Mouse (Mus musculus) kidney, embryonic 14.5 days (tissue): ENCODE results near the gene Scgb3a1. TPM values are rescaled to one million over a fixed set of nuclear protein-coding genes. Genes with fewer than 3 reads are reported as not detected.

Experiments used
- ATAC-seq: fragments of 200-750 bp; cut with Nextera tagmentation; 2 replicates; pipeline ENCODE4 v1.8.0; 2017; ENCODE audit warnings: moderate number of reproducible peaks, mild to moderate bottlenecking, moderate TSS enrichment, moderate library complexity; ENCODE audit not compliant: low FRiP score, low TSS enrichment
- H3K27ac ChIP-seq: fragments of 300-500 bp; sonication (generic); 2 replicates; pipeline ENCODE4 v1.5.1; 2014; ENCODE audit warnings: low read depth, mild to moderate bottlenecking, low read length, moderate library complexity, mixed read lengths
- H3K27me3 ChIP-seq: fragments of 300-500 bp; sonication (generic); 2 replicates; pipeline ENCODE4 v1.6.1; 2014; ENCODE audit warnings: mild to moderate bottlenecking, low read length; ENCODE audit not compliant: control insufficient read depth, insufficient read depth
- H3K36me3 ChIP-seq: fragments of 300-500 bp; sonication (generic); 2 replicates; pipeline ENCODE4 v1.6.1; 2014; ENCODE audit warnings: low read length, mixed read lengths; ENCODE audit not compliant: control insufficient read depth, insufficient read depth
- H3K4me1 ChIP-seq: fragments of 300-500 bp; sonication (generic); 2 replicates; pipeline ENCODE4 v1.6.1; 2014; ENCODE audit warnings: low read length, mixed read lengths; ENCODE audit not compliant: control insufficient read depth, insufficient read depth
- H3K4me2 ChIP-seq: fragments of 300-500 bp; sonication (generic); replicated peaks from 2 replicates; pipeline ENCODE4 v1.6.1; 2014; ENCODE audit warnings: low read depth, mild to moderate bottlenecking, low read length
- H3K4me3 ChIP-seq: fragments of 300-500 bp; sonication (generic); 2 replicates; pipeline ENCODE4 v1.5.1; 2014; ENCODE audit warnings: mild to moderate bottlenecking, low read length
- H3K9ac ChIP-seq: fragments of 300-500 bp; sonication (generic); 2 replicates; pipeline ENCODE4 v1.6.1; 2014; ENCODE audit warnings: low read depth, mild to moderate bottlenecking, low read length, moderate library complexity
- H3K9me3 ChIP-seq: fragments of 300-500 bp; sonication (generic); 2 replicates; pipeline ENCODE4 v1.6.1; 2016; ENCODE audit warnings: low read length; ENCODE audit not compliant: control insufficient read depth
- WGBS: fragments of 180-500 bp; shearing (Covaris S2); extraction: QIAGEN DNeasy Blood & Tissue Kit; methylation state at CpG from one replicate; pipeline ENCODE4 v1.1.7; 2014; 5-methylcytosine and 5-hydroxymethylcytosine counted together
- polyA plus RNA-seq: library from polyadenylated mRNA; unstranded; fragments of >200 nt; fragmentation: Nextera tagmentation; extraction: Ambion mirVana; gene quantifications from 2 replicates; pipeline ENCODE4 v1.2.1, GENCODE M21; 2014

Scgb3a1 gene
- polyA plus RNA-seq: not detected in 2 replicates

- Histone ChIP-seq H3K36me3 (0 out of 2 replicates have a peak, but pooled peaks cover under 1% of the 10 kb centered on the region), H3K9ac (no peak within 1 kb of the TSS), H3K4me3 (no peak within 1 kb of the TSS), H3K4me2 (no peak within 1 kb of the TSS), H3K27me3 (no peaks in the 10 kb centered on the region), H3K4me1 (peaks cover 6% of the 10 kb centered on the region; the same call in 1 of the 2 replicates), H3K27ac (no peak within 1 kb of the TSS), H3K9me3 (no peaks in the 10 kb centered on the region)
- WGBS: 84% methylated on average over 5 of the region's 5 CpGs
- ATAC-seq: no peak
Observed at GRCm38 (mm10) chr11:49663310-49663709, at the start of gene Scgb3a1. Scgb3a1 (plus strand) TSS chr11:49663610.

- Histone ChIP-seq H3K9me3 (no peaks in the 10 kb centered on the region), H3K4me1 (no peaks in the 10 kb centered on the region)
- 86% methylated on average over 10 of the region's 10 CpGs for WGBS
Observed at GRCm38 (mm10) chr11:49615856-49616725, 47.3 kb upstream of the Scgb3a1 start.

DNA sequence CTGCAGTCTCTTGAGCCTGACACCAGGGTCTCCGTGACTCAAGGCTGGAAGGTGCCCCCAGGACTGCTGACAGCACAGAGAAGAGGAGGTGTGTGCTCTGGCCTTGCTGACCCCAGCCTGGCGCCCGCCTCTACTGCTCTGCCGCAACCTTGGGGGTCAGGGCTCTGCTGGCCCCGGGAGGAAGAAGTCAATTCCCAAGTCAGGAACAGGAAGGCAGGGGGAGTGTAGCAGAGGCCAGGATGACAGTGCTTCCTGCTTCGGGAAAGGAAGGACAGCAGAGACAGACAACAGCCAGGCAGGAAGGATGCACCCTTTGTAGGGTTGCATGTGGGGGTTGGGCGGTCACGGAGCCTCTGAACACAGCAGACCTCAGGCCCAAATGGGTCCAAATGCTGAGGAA, 44.9 kb upstream of the Scgb3a1 start:
- Histone ChIP-seq H3K4me3 (no peak overlapping the region), H3K9me3 (no peaks in the 10 kb centered on the region), H3K27ac (no peak overlapping the region), H3K36me3 (no peaks in the 10 kb centered on the region), H3K4me2 (no peak overlapping the region), H3K4me1 (no peaks in the 10 kb centered on the region), H3K9ac (no peak overlapping the region), H3K27me3 (no peaks in the 10 kb centered on the region)
- 72% methylated on average over 8 of the region's 8 CpGs for WGBS
- no peak for ATAC-seq

More at GRCm38 (mm10) chr11:49615856-49616725, 47.3 kb upstream of the Scgb3a1 start:
- Histone ChIP-seq H3K4me3 (no peak overlapping the region), H3K36me3 (no peaks in the 10 kb centered on the region), H3K27ac (no peak overlapping the region), H3K27me3 (no peaks in the 10 kb centered on the region; the same call in 1 of the 2 replicates), H3K9ac (no peak overlapping the region), H3K4me2 (no peak overlapping the region)
- no peak for ATAC-seq

- ATAC-seq: no peak
- no peaks in the 10 kb centered on the region for H3K36me3 ChIP-seq
- no peak overlapping the region for H3K27ac ChIP-seq
- no peaks in the 10 kb centered on the region for H3K4me1 ChIP-seq
- no peak overlapping the region for H3K9ac ChIP-seq
- no peaks in the 10 kb centered on the region for H3K27me3 ChIP-seq
- H3K9me3 ChIP-seq: no peaks in the 10 kb centered on the region
- no peak overlapping the region for H3K4me3 ChIP-seq
- H3K4me2 ChIP-seq: no peak overlapping the region
- WGBS: 87% methylated on average over 5 of the region's 5 CpGs
Observed at GRCm38 (mm10) chr11:49621953-49622352, 41.5 kb upstream of the Scgb3a1 start.

- H3K4me1 ChIP-seq: no peaks in the 10 kb centered on the region
- no peak for ATAC-seq
- H3K36me3 ChIP-seq: no peaks in the 10 kb centered on the region
- no peaks in the 10 kb centered on the region for H3K9me3 ChIP-seq
- 71% methylated on average over 3 of the region's 3 CpGs for WGBS
- no peak overlapping the region for H3K9ac ChIP-seq
- no peaks in the 10 kb centered on the region for H3K27me3 ChIP-seq
- H3K4me2 ChIP-seq: no peak overlapping the region
- no peak overlapping the region for H3K27ac ChIP-seq
- no peak overlapping the region for H3K4me3 ChIP-seq
Observed at GRCm38 (mm10) chr11:49624156-49624555, 39.3 kb upstream of the Scgb3a1 start.

GRCm38 (mm10) chr11:49625863-49626262, 37.5 kb upstream of the Scgb3a1 start:
- Histone ChIP-seq H3K9me3 (no peaks in the 10 kb centered on the region), H3K36me3 (no peaks in the 10 kb centered on the region), H3K4me2 (no peak overlapping the region), H3K27ac (no peak overlapping the region), H3K4me1 (no peaks in the 10 kb centered on the region), H3K27me3 (no peaks in the 10 kb centered on the region), H3K4me3 (no peak overlapping the region), H3K9ac (no peak overlapping the region)
- no peak for ATAC-seq
- WGBS: 66% methylated on average over 15 of the region's 15 CpGs

DNA sequence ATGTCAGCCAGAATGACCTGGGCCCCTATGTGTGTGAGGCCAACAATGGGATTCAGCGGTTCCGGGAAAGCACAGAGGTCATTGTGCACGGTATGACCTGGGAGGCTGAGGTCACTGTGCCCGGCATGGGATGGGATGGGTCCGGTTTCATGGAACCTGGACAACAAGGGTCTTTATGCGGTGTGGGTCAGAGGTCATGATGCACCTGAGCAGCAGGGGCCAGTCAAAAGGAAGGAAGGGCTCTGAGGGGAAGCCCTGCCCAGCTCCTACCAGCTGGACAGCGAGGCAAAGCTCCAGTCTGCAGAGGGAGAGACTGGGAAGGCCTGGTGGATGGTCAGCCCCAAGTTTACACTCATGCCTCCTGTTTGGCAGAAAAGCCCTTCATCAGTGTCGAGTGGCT, 36.7 kb upstream of the Scgb3a1 start:
- Histone ChIP-seq H3K27me3 (no peaks in the 10 kb centered on the region), H3K9me3 (no peaks in the 10 kb centered on the region), H3K4me3 (no peak overlapping the region), H3K27ac (no peak overlapping the region), H3K36me3 (no peaks in the 10 kb centered on the region), H3K4me1 (no peaks in the 10 kb centered on the region), H3K4me2 (no peak overlapping the region), H3K9ac (no peak overlapping the region)
- WGBS: 47% methylated on average over 8 of the region's 8 CpGs
- no peak for ATAC-seq

GRCm38 (mm10) chr11:49631154-49631553, 32.3 kb upstream of the Scgb3a1 start:
- Histone ChIP-seq H3K27me3 (peaks cover 21% of the 10 kb centered on the region), H3K36me3 (no peaks in the 10 kb centered on the region), H3K4me2 (no peak overlapping the region), H3K4me1 (no peaks in the 10 kb centered on the region), H3K4me3 (no peak overlapping the region), H3K9ac (no peak overlapping the region), H3K27ac (no peak overlapping the region), H3K9me3 (no peaks in the 10 kb centered on the region)
- ATAC-seq: peak; percentile 20; the same call in 1 of the 2 replicates
- WGBS: 24% methylated on average over 3 of the region's 3 CpGs

- peaks cover 28% of the 10 kb centered on the region for H3K27me3 ChIP-seq
- H3K9ac ChIP-seq: no peak overlapping the region
- 71% methylated on average over 2 of the region's 2 CpGs for WGBS
- no peak overlapping the region for H3K4me2 ChIP-seq
- ATAC-seq: no peak
- no peaks in the 10 kb centered on the region for H3K36me3 ChIP-seq
- H3K4me3 ChIP-seq: no peak overlapping the region
- H3K27ac ChIP-seq: no peak overlapping the region
- no peaks in the 10 kb centered on the region for H3K4me1 ChIP-seq
- H3K9me3 ChIP-seq: no peaks in the 10 kb centered on the region
Observed at GRCm38 (mm10) chr11:49632256-49632655, 31.2 kb upstream of the Scgb3a1 start.
